Mouse (Mus musculus): ENCODE measurements at regions not wholly inside any gene's neighbourhood (a gene's known extent, or its start where the extent isn't known, plus 50 kb on each side); places are given as distances from the start of the nearest gene placed in this dataset.

DNA sequence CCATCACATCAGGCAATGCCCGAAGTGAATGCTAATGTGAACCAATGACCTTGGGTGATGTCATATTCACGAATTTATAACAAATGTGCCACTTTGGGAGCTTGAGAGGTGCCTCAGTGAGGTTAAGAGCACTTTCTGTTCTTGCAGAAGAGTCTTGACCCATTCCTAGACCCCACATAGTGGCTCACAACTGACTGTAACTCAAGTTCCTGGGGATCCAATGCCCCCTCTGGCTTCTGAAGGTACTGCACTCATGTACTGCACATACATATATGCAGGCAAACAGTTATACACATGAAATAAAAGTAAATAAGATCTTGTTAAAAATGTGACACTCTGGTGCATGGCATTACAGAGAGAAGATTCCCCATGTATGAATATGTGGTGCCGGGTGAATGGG, 443.8 kb upstream of the Gulo start:
- no peak for TF ChIP-seq CTCF (IDR thresholded peaks at IDR 0.05; ENCODE audit: low read depth, low read length)
- no peak for TF ChIP-seq POLR2A (IDR thresholded peaks at IDR 0.05; ENCODE audit: extremely low read depth, insufficient read depth, low read length)
